Mouse (Mus musculus): Measurements from ENCODE around the gene Srrm4.

Srrm4 gene

DNA sequence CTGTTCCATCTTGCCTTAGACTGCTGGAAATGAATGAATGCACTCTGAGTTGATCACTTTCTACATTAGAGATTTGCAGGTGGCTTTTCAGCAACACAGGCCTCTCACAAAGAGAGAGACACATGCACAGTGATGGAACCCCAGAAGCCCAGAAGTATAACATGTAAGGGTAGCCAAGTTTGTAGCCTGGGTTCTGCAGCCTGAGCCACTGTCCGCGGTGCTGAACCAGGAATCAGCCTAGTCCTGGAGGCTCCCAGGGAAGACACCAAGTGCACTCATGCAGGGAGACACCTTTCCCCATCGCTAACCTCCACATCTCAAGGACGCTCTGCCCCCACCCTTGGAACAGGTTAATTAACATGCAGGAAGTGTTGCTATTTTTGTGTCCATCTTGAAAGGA lies 73.6 kb downstream of the Srrm4 start:
- Histone ChIP-seq H3K4me3 (replicated peaks; ENCODE audit: low read length) (no peak overlapping the region), H3K27me3 (ENCODE audit: insufficient read depth, low read length) (no peaks in the 10 kb centered on the region), H3K9me3 (ENCODE audit: low read length) (no peaks in the 10 kb centered on the region), H3K36me3 (ENCODE audit: insufficient read depth, low read length) (no peaks in the 10 kb centered on the region), H3K4me1 (replicated peaks; ENCODE audit: low read depth, low read length) (no peaks in the 10 kb centered on the region)
- TF ChIP-seq POU5F1 (IDR thresholded peaks at IDR 0.05; ENCODE audit: borderline replicate concordance, low read length): no peak
- no peak for TF ChIP-seq NANOG (IDR thresholded peaks at IDR 0.05; ENCODE audit: borderline replicate concordance, low read length)
- no peak for TF ChIP-seq CTCF (conservative IDR thresholded peaks at IDR 0.05; ENCODE audit: low read length)

DNA sequence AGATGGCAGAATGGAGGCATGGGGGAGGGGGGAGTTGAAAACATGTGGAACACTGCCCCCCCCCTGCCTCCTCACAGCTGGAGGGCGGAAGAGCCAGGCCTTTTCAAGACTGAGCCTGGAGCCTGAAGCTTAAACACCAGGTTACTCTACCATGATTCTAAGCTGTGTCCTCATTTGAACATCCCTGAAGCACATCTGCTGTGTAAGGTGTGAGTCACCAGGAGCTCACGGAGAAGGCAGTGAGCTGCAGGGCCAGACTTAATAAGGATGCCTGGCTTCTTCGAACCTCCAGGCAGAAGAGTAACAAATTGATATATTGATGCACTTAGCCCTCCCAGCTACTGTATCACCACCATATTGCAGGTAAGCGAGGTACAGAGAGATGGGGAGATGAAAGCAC lies 79.5 kb downstream of the Srrm4 start:
- H3K4me1 ChIP-seq (replicated peaks; ENCODE audit: low read depth, low read length): no peaks in the 10 kb centered on the region
- no peaks in the 10 kb centered on the region for H3K36me3 ChIP-seq (ENCODE audit: insufficient read depth, low read length)
- no peak overlapping the region for H3K4me3 ChIP-seq (replicated peaks; ENCODE audit: low read length)
- no peaks in the 10 kb centered on the region for H3K27me3 ChIP-seq (ENCODE audit: insufficient read depth, low read length)
- H3K9me3 ChIP-seq (ENCODE audit: low read length): peaks cover 8% of the 10 kb centered on the region
- no peak for TF ChIP-seq POU5F1 (IDR thresholded peaks at IDR 0.05; ENCODE audit: borderline replicate concordance, low read length)
- TF ChIP-seq NANOG (IDR thresholded peaks at IDR 0.05; ENCODE audit: borderline replicate concordance, low read length): no peak
- no peak for TF ChIP-seq CTCF (conservative IDR thresholded peaks at IDR 0.05; ENCODE audit: low read length)

DNA sequence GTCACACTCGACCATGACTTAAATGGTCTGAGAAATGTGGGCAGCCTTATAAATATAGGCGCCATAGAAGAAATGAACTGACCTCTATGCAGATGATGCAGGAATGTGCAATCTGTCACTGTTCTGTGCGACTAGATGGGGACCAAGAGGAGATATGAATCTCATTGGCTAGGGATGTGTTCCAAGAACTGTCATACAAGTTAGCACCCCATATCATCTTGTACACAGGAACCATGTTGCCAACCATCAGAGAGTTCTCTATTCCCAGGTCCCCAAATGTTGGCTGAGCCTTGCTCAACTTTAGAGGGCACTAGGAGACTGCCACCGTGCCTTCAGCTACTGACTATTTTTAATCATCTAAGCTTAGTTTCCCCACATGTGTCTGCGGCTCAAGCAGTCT lies 81.4 kb downstream of the Srrm4 start:
- TF ChIP-seq POU5F1 (IDR thresholded peaks at IDR 0.05; ENCODE audit: borderline replicate concordance, low read length): no peak
- TF ChIP-seq CTCF (conservative IDR thresholded peaks at IDR 0.05; ENCODE audit: low read length): no peak
- TF ChIP-seq NANOG (IDR thresholded peaks at IDR 0.05; ENCODE audit: borderline replicate concordance, low read length): no peak
- Histone ChIP-seq H3K4me1 (replicated peaks; ENCODE audit: low read depth, low read length) (no peaks in the 10 kb centered on the region), H3K27me3 (ENCODE audit: insufficient read depth, low read length) (no peaks in the 10 kb centered on the region)

DNA sequence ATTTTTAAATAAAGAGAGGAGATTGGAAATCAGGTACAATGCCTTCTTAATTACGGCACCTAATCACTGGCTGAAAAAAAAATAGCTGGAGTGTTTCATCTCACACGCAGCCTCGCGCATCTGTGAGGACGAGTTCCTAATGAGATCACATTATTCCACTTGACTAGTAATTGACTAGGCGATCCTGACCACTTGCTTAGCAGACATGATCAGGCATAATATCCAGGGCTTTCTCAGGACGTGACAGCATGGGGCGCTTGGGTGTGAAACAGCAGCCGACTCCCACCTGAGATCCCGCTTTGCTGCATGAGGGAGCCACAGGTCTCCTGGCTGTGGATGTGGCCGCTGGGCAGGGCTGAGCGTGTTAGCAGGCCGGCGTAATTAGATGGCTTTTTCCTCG lies 90.3 kb downstream of the Srrm4 start:
- H3K4me3 ChIP-seq (replicated peaks; ENCODE audit: low read length): no peak overlapping the region
- no peaks in the 10 kb centered on the region for H3K9me3 ChIP-seq (ENCODE audit: low read length)
- H3K36me3 ChIP-seq (ENCODE audit: insufficient read depth, low read length): no peaks in the 10 kb centered on the region
- H3K4me1 ChIP-seq (replicated peaks; ENCODE audit: low read depth, low read length): peaks cover 54% of the 10 kb centered on the region
- H3K27me3 ChIP-seq (ENCODE audit: insufficient read depth, low read length): peaks cover 19% of the 10 kb centered on the region
- TF ChIP-seq POU5F1 (IDR thresholded peaks at IDR 0.05; ENCODE audit: borderline replicate concordance, low read length): no peak
- TF ChIP-seq CTCF (conservative IDR thresholded peaks at IDR 0.05; ENCODE audit: low read length): no peak
- no peak for TF ChIP-seq NANOG (IDR thresholded peaks at IDR 0.05; ENCODE audit: borderline replicate concordance, low read length)

More for the DNA sequence above, 81.4 kb downstream of the Srrm4 start:
- Histone ChIP-seq H3K4me3 (replicated peaks; ENCODE audit: low read length) (no peak overlapping the region), H3K9me3 (ENCODE audit: low read length) (peaks cover 8% of the 10 kb centered on the region), H3K36me3 (ENCODE audit: insufficient read depth, low read length) (no peaks in the 10 kb centered on the region)

DNA sequence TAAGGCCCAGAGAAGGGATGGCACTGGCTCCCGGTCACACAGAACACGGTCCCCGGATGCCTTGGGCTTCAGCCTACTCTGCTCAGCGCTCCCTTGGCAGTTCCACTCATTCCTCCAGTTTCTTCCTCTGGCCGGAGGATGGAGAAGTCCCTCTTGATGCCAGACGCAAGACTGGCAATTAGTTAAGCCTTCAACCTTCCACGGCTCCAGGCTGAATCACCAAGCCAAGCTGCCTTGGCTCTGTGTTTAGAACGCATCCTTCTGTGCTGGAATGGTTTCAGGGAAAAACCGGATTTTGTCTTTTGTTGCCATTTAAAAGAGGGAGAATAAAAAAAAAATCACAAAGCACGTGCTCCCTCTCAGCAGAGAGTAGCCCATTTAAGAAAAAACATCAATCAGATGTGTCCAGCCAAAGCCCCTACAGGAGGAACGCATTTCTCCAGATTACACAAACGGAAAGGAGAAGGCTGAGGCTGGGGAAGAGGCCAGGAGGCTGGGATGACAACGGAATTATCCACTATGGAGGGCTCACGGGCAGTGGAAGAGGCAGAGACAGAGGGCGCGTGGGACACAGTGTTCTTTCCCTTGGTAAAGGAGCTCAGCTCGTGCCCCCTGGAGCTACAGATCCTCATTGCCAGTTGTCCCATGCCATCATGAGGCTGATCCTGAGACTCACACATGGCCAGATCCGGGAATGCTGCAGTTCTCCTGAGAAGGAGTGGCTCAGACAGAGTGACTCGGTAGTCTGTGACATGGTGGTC lies 92.6 kb downstream of the Srrm4 start:
- Histone ChIP-seq H3K27me3 (ENCODE audit: insufficient read depth, low read length) (peaks cover 19% of the 10 kb centered on the region), H3K9me3 (ENCODE audit: low read length) (no peaks in the 10 kb centered on the region), H3K4me3 (replicated peaks; ENCODE audit: low read length) (no peak overlapping the region), H3K4me1 (replicated peaks; ENCODE audit: low read depth, low read length) (peaks cover 60% of the 10 kb centered on the region), H3K36me3 (ENCODE audit: insufficient read depth, low read length) (no peaks in the 10 kb centered on the region)
- no peak for TF ChIP-seq CTCF (conservative IDR thresholded peaks at IDR 0.05; ENCODE audit: low read length)
- TF ChIP-seq POU5F1 (IDR thresholded peaks at IDR 0.05; ENCODE audit: borderline replicate concordance, low read length): no peak
- no peak for TF ChIP-seq NANOG (IDR thresholded peaks at IDR 0.05; ENCODE audit: borderline replicate concordance, low read length)

DNA sequence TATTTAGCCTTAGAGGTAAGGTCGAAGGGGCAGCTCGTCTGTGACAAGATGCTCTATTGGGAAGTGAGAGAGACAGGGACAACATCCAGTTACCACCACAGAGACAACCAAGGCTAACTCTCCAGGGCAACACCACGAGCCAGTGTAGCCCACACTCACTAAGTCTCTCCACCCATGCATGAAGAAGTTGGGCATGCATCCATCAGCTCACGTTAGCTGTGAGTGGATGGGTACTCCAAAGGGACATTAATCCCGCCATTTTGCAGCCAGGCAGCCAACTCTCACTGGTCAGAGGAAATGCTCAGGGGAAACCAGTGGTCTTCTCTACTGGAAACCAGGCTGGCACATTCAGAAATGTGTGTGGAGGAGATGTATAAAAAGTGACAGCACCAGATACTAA lies 93.8 kb downstream of the Srrm4 start:
- no peak overlapping the region for H3K4me3 ChIP-seq (replicated peaks; ENCODE audit: low read length)
- no peaks in the 10 kb centered on the region for H3K36me3 ChIP-seq (ENCODE audit: insufficient read depth, low read length)
- peaks cover 60% of the 10 kb centered on the region for H3K4me1 ChIP-seq (replicated peaks; ENCODE audit: low read depth, low read length)
- no peaks in the 10 kb centered on the region for H3K9me3 ChIP-seq (ENCODE audit: low read length)
- H3K27me3 ChIP-seq (ENCODE audit: insufficient read depth, low read length): peaks cover 19% of the 10 kb centered on the region
- TF ChIP-seq CTCF (conservative IDR thresholded peaks at IDR 0.05; ENCODE audit: low read length): no peak
- TF ChIP-seq NANOG (IDR thresholded peaks at IDR 0.05; ENCODE audit: borderline replicate concordance, low read length): no peak
- no peak for TF ChIP-seq POU5F1 (IDR thresholded peaks at IDR 0.05; ENCODE audit: borderline replicate concordance, low read length)

DNA sequence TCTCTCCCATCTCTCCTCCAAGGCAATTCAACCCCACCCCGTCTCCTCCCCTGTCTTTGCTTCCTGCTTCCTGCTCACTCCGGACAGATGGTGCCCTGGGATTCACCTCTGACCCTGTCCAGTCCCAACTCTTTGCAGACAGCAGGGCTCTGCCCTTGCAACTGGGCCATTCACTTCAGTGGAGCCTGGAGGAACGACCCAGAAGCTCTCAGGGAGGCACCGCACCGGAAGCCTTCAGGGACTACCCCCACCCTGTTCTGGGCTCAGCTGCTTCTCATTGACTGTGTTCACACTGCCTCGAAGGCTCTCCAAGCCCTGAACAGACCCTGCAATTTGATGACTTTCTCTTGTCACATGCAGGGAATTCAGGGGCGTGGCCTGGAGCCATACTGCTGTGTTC lies 94.4 kb downstream of the Srrm4 start:
- Histone ChIP-seq H3K36me3 (ENCODE audit: insufficient read depth, low read length) (no peaks in the 10 kb centered on the region), H3K4me3 (replicated peaks; ENCODE audit: low read length) (no peak overlapping the region), H3K4me1 (replicated peaks; ENCODE audit: low read depth, low read length) (peaks cover 60% of the 10 kb centered on the region), H3K27me3 (ENCODE audit: insufficient read depth, low read length) (peaks cover 19% of the 10 kb centered on the region), H3K9me3 (ENCODE audit: low read length) (no peaks in the 10 kb centered on the region)
- TF ChIP-seq POU5F1 (IDR thresholded peaks at IDR 0.05; ENCODE audit: borderline replicate concordance, low read length): no peak
- TF ChIP-seq NANOG (IDR thresholded peaks at IDR 0.05; ENCODE audit: borderline replicate concordance, low read length): no peak
- TF ChIP-seq CTCF (conservative IDR thresholded peaks at IDR 0.05; ENCODE audit: low read length): no peak

DNA sequence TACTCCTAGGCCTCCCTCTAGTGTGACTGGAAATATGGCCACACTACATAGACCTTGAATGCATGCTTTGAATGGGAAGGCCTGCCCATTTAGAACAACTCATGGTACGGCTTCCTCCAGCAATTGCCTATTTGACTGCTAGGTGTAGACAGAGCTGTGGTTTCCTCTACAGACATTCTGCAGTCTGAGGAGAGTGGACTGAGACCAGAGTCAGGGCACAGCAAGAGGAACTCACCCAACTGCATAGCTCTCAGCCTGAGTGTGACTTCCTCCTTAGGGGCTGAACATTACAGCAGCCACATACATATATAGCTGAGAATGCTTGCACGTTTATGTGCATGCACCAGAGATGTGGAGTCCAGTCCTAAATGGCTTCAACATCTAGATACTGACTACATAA lies 94.9 kb downstream of the Srrm4 start:
- Histone ChIP-seq H3K4me3 (replicated peaks; ENCODE audit: low read length) (no peak overlapping the region), H3K27me3 (ENCODE audit: insufficient read depth, low read length) (peaks cover 15% of the 10 kb centered on the region), H3K4me1 (replicated peaks; ENCODE audit: low read depth, low read length) (peaks cover 56% of the 10 kb centered on the region), H3K9me3 (ENCODE audit: low read length) (no peaks in the 10 kb centered on the region), H3K36me3 (ENCODE audit: insufficient read depth, low read length) (no peaks in the 10 kb centered on the region)
- TF ChIP-seq NANOG (IDR thresholded peaks at IDR 0.05; ENCODE audit: borderline replicate concordance, low read length) (no peak), POU5F1 (IDR thresholded peaks at IDR 0.05; ENCODE audit: borderline replicate concordance, low read length) (no peak), CTCF (conservative IDR thresholded peaks at IDR 0.05; ENCODE audit: low read length) (no peak)

DNA sequence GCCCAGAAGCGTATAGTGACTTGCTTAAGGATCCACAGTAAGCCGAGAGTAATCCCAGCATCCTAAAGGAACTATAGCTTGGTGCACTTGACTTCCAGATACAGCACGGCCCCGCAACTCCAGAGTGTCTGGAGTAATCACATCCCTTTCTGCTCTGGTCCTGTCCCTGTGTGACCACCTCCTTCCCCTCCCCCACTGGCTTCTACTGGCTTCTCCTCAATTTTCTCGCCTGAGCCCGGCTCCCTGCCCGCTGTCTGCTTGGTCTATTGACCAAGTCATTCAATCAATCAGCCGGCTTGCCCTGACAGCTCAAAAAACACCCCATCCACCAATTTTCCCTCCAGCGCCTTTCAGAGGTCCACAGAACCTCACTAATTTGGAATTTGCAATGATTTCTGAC lies 96.2 kb downstream of the Srrm4 start:
- peaks cover 51% of the 10 kb centered on the region for H3K4me1 ChIP-seq (replicated peaks; ENCODE audit: low read depth, low read length)

More for the DNA sequence above, 96.2 kb downstream of the Srrm4 start:
- Histone ChIP-seq H3K4me3 (replicated peaks; ENCODE audit: low read length) (no peak overlapping the region), H3K27me3 (ENCODE audit: insufficient read depth, low read length) (peaks cover 14% of the 10 kb centered on the region; the same call in 1 of the 2 replicates), H3K9me3 (ENCODE audit: low read length) (no peaks in the 10 kb centered on the region), H3K36me3 (ENCODE audit: insufficient read depth, low read length) (no peaks in the 10 kb centered on the region)
- TF ChIP-seq NANOG (IDR thresholded peaks at IDR 0.05; ENCODE audit: borderline replicate concordance, low read length) (no peak), CTCF (conservative IDR thresholded peaks at IDR 0.05; ENCODE audit: low read length) (no peak), POU5F1 (IDR thresholded peaks at IDR 0.05; ENCODE audit: borderline replicate concordance, low read length) (no peak)

Measured in E14TG2a.4 (cell line).